Mouse (Mus musculus): ENCODE measurements around the gene Sertad2. TPM values are rescaled to one million over a fixed set of nuclear protein-coding genes. Genes with fewer than 3 reads are reported as not detected.

The Sertad2 gene
- polyA plus RNA-seq, 1 experiment from 2014 or later: 30.9 TPM

GRCm38 (mm10) chr11:20543453-20544120, 534 bp downstream of the Sertad2 start:
- no peaks in the 10 kb centered on the region for H3K27me3 ChIP-seq (ENCODE audit: control insufficient read depth, insufficient read depth, low read length)
- H3K27ac ChIP-seq: peak overlapping the region; percentile 96
- WGBS: under 1% methylated on average over 50 of the region's 51 CpGs
- no peaks in the 10 kb centered on the region for H3K9me3 ChIP-seq (ENCODE audit: control insufficient read depth, low read length)
- peak overlapping the region; percentile 54 for H3K4me2 ChIP-seq (replicated peaks)
- peak overlapping the region; percentile 84 for H3K9ac ChIP-seq
- ATAC-seq (ENCODE audit: low FRiP score) (no peak; the same call in 1 of the 2 replicates), DNase-seq (ENCODE audit: low spot score) (peak; percentile 50)
- no peaks in the 10 kb centered on the region for H3K36me3 ChIP-seq (replicated peaks; ENCODE audit: control insufficient read depth, insufficient read depth)
- H3K4me3 ChIP-seq (replicated peaks; ENCODE audit: low read length): peak overlapping the region; percentile 85
- peaks cover 18% of the 10 kb centered on the region for H3K4me1 ChIP-seq (replicated peaks; ENCODE audit: control insufficient read depth, insufficient read depth, low read length)

GRCm38 (mm10) chr11:20544376-20544775, 1.3 kb downstream of the Sertad2 start:
- Histone ChIP-seq H3K9me3 (ENCODE audit: control insufficient read depth, low read length) (no peaks in the 10 kb centered on the region), H3K9ac (peak overlapping the region; percentile 84), H3K4me3 (replicated peaks; ENCODE audit: low read length) (peak overlapping the region; percentile 85), H3K4me1 (replicated peaks; ENCODE audit: control insufficient read depth, insufficient read depth, low read length) (peaks cover 18% of the 10 kb centered on the region), H3K4me2 (replicated peaks) (peak overlapping the region; percentile 54), H3K27ac (0 out of 2 replicates have a peak overlapping the region, but pooled peaks have one; percentile 96), H3K27me3 (ENCODE audit: control insufficient read depth, insufficient read depth, low read length) (no peaks in the 10 kb centered on the region), H3K36me3 (replicated peaks; ENCODE audit: control insufficient read depth, insufficient read depth) (no peaks in the 10 kb centered on the region)
- 47% methylated on average over 8 of the region's 8 CpGs for WGBS
- no peak for ATAC-seq (ENCODE audit: low FRiP score)
- no peak for DNase-seq (ENCODE audit: low spot score)

- H3K4me1 ChIP-seq (replicated peaks; ENCODE audit: control insufficient read depth, insufficient read depth, low read length): peaks cover 18% of the 10 kb centered on the region
- H3K9ac ChIP-seq: peak overlapping the region; percentile 2; the same call in 1 of the 2 replicates
- H3K4me3 ChIP-seq (replicated peaks; ENCODE audit: low read length): no peak overlapping the region
- no peaks in the 10 kb centered on the region for H3K9me3 ChIP-seq (ENCODE audit: control insufficient read depth, low read length)
- DNase-seq (ENCODE audit: low spot score): no peak
- H3K36me3 ChIP-seq (replicated peaks; ENCODE audit: control insufficient read depth, insufficient read depth): no peaks in the 10 kb centered on the region
- no peak overlapping the region; the same call in 1 of the 2 replicates for H3K4me2 ChIP-seq (replicated peaks)
- H3K27ac ChIP-seq: no peak overlapping the region
- ATAC-seq (ENCODE audit: low FRiP score): no peak
- 55% methylated on average over 3 of the region's 3 CpGs for WGBS
- H3K27me3 ChIP-seq (ENCODE audit: control insufficient read depth, insufficient read depth, low read length): no peaks in the 10 kb centered on the region
Measured at GRCm38 (mm10) chr11:20544801-20545515, 1.9 kb downstream of the Sertad2 start.

- DNase-seq (ENCODE audit: low spot score) (no peak), ATAC-seq (ENCODE audit: low FRiP score) (no peak)
- Histone ChIP-seq H3K4me3 (replicated peaks; ENCODE audit: low read length) (no peak overlapping the region), H3K9ac (no peak overlapping the region), H3K36me3 (replicated peaks; ENCODE audit: control insufficient read depth, insufficient read depth) (no peaks in the 10 kb centered on the region), H3K27ac (no peak overlapping the region), H3K27me3 (ENCODE audit: control insufficient read depth, insufficient read depth, low read length) (no peaks in the 10 kb centered on the region), H3K4me1 (replicated peaks; ENCODE audit: control insufficient read depth, insufficient read depth, low read length) (peaks cover 9% of the 10 kb centered on the region), H3K4me2 (replicated peaks) (no peak overlapping the region), H3K9me3 (ENCODE audit: control insufficient read depth, low read length) (no peaks in the 10 kb centered on the region)
- WGBS: 80% methylated on average over 2 of the region's 2 CpGs
Measured at GRCm38 (mm10) chr11:20549481-20549880, 6.4 kb downstream of the Sertad2 start.

GRCm38 (mm10) chr11:20550196-20550595, 7.1 kb downstream of the Sertad2 start:
- 76% methylated on average over 7 of the region's 7 CpGs for WGBS
- ATAC-seq (ENCODE audit: low FRiP score): no peak
- Histone ChIP-seq H3K27me3 (ENCODE audit: control insufficient read depth, insufficient read depth, low read length) (no peaks in the 10 kb centered on the region), H3K27ac (no peak overlapping the region), H3K9me3 (ENCODE audit: control insufficient read depth, low read length) (no peaks in the 10 kb centered on the region), H3K4me1 (replicated peaks; ENCODE audit: control insufficient read depth, insufficient read depth, low read length) (0 out of 2 replicates have a peak, but pooled peaks cover 3% of the 10 kb centered on the region), H3K4me2 (replicated peaks) (no peak overlapping the region), H3K4me3 (replicated peaks; ENCODE audit: low read length) (no peak overlapping the region), H3K9ac (no peak overlapping the region), H3K36me3 (replicated peaks; ENCODE audit: control insufficient read depth, insufficient read depth) (no peaks in the 10 kb centered on the region)
- no peak for DNase-seq (ENCODE audit: low spot score)

- WGBS: 93% methylated on average over 2 of the region's 2 CpGs
- no peak overlapping the region for H3K4me2 ChIP-seq (replicated peaks)
- no peak for ATAC-seq (ENCODE audit: low FRiP score)
- H3K4me1 ChIP-seq (replicated peaks; ENCODE audit: control insufficient read depth, insufficient read depth, low read length): no peaks in the 10 kb centered on the region
- no peak for DNase-seq (ENCODE audit: low spot score)
- no peak overlapping the region for H3K9ac ChIP-seq
- no peaks in the 10 kb centered on the region for H3K36me3 ChIP-seq (replicated peaks; ENCODE audit: control insufficient read depth, insufficient read depth)
- no peak overlapping the region for H3K4me3 ChIP-seq (replicated peaks; ENCODE audit: low read length)
- H3K27me3 ChIP-seq (ENCODE audit: control insufficient read depth, insufficient read depth, low read length): no peaks in the 10 kb centered on the region
- H3K27ac ChIP-seq: no peak overlapping the region
- no peaks in the 10 kb centered on the region for H3K9me3 ChIP-seq (ENCODE audit: control insufficient read depth, low read length)
Measured at GRCm38 (mm10) chr11:20552059-20552458, 9.0 kb downstream of the Sertad2 start.

- H3K27me3 ChIP-seq (ENCODE audit: control insufficient read depth, insufficient read depth, low read length): no peaks in the 10 kb centered on the region
- no peaks in the 10 kb centered on the region for H3K36me3 ChIP-seq (replicated peaks; ENCODE audit: control insufficient read depth, insufficient read depth)
- ATAC-seq (ENCODE audit: low FRiP score) (no peak), DNase-seq (ENCODE audit: low spot score) (no peak)
- no peak overlapping the region for H3K4me2 ChIP-seq (replicated peaks)
- H3K4me1 ChIP-seq (replicated peaks; ENCODE audit: control insufficient read depth, insufficient read depth, low read length): no peaks in the 10 kb centered on the region
- no peaks in the 10 kb centered on the region for H3K9me3 ChIP-seq (ENCODE audit: control insufficient read depth, low read length)
- H3K4me3 ChIP-seq (replicated peaks; ENCODE audit: low read length): no peak overlapping the region
- 71% methylated on average over 8 of the region's 8 CpGs for WGBS
- H3K9ac ChIP-seq: no peak overlapping the region
- H3K27ac ChIP-seq: no peak overlapping the region
Measured at GRCm38 (mm10) chr11:20552758-20553673, 10.0 kb downstream of the Sertad2 start.

GRCm38 (mm10) chr11:20555651-20556050, 12.6 kb downstream of the Sertad2 start:
- H3K4me3 ChIP-seq (replicated peaks; ENCODE audit: low read length): no peak overlapping the region
- 81% methylated on average over 2 of the region's 3 CpGs for WGBS

More at GRCm38 (mm10) chr11:20555651-20556050, 12.6 kb downstream of the Sertad2 start:
- Histone ChIP-seq H3K4me2 (replicated peaks) (no peak overlapping the region), H3K36me3 (replicated peaks; ENCODE audit: control insufficient read depth, insufficient read depth) (no peaks in the 10 kb centered on the region), H3K9me3 (ENCODE audit: control insufficient read depth, low read length) (no peaks in the 10 kb centered on the region), H3K9ac (no peak overlapping the region), H3K27ac (no peak overlapping the region), H3K4me1 (replicated peaks; ENCODE audit: control insufficient read depth, insufficient read depth, low read length) (no peaks in the 10 kb centered on the region), H3K27me3 (ENCODE audit: control insufficient read depth, insufficient read depth, low read length) (no peaks in the 10 kb centered on the region)
- ATAC-seq (ENCODE audit: low FRiP score) (no peak), DNase-seq (ENCODE audit: low spot score) (no peak)
